Mouse (Mus musculus) bone marrow, adult 2 months (tissue): ENCODE measurements around the gene Arf4. TPM values are rescaled to one million over a fixed set of nuclear protein-coding genes. Genes with fewer than 3 reads are reported as not detected.
"Not testable (repeated sequence)": the region's sequence is repeated elsewhere in the genome, so short reads cannot be mapped to it uniquely, and the experiment has no call there.

Experiments used
- H3K27ac ChIP-seq: fragments of 200-500 bp; 2 replicates; pipeline ENCODE4 v1.5.1; 2012; ENCODE audit warnings: low read depth, mild to moderate bottlenecking, control low read depth, inconsistent platforms, low read length; ENCODE audit not compliant: control insufficient read depth, poor library complexity, insufficient read depth
- H3K4me1 ChIP-seq: fragments of 200-500 bp; 2 replicates; pipeline ENCODE4 v1.6.1; 2011; ENCODE audit warnings: low read length; ENCODE audit not compliant: control insufficient read depth, insufficient read depth
- H3K4me3 ChIP-seq: fragments of 200-500 bp; replicated peaks from 2 replicates; pipeline ENCODE3; 2011; ENCODE audit warnings: mild to moderate bottlenecking, low read depth, low read length, control low read depth; ENCODE audit not compliant: control insufficient read depth
- CTCF ChIP-seq: fragments of 200-500 bp; IDR thresholded peaks from 2 replicates; pipeline ENCODE4 v1.5.1; 2011; ENCODE audit warnings: low read length, control low read depth; ENCODE audit not compliant: control insufficient read depth, insufficient read depth
- POLR2A ChIP-seq: fragments of 200-500 bp; IDR thresholded peaks from 2 replicates; pipeline ENCODE4 v1.6.1; 2011; ENCODE audit warnings: low read depth, mild to moderate bottlenecking, control low read depth, low read length, borderline replicate concordance; ENCODE audit not compliant: control insufficient read depth
- WGBS: fragments of 180-500 bp; shearing (Covaris S2); methylation state at CpG from one replicate; pipeline ENCODE4 v1.1.7; 2018; 5-methylcytosine and 5-hydroxymethylcytosine counted together
- polyA plus RNA-seq: library from polyadenylated mRNA; stranded (reverse); fragments of >200 nt; gene quantifications from 2 replicates; pipeline ENCODE4 v1.2.4, GENCODE M21; 2011; ENCODE audit warnings: low replicate concordance; ENCODE audit not compliant: missing spikeins, insufficient read depth, insufficient read length

The Arf4 gene
- polyA plus RNA-seq, 1 experiment, result 36.8 TPM

- no peak overlapping the region for H3K27ac ChIP-seq
- TF ChIP-seq POLR2A, result no peak
- no peak for TF ChIP-seq CTCF
- 71% methylated on average over 2 of the region's 2 CpGs for WGBS
Measured at GRCm38 (mm10) chr14:26691363-26691762, 53.5 kb downstream of the Arf4 start.

DNA sequence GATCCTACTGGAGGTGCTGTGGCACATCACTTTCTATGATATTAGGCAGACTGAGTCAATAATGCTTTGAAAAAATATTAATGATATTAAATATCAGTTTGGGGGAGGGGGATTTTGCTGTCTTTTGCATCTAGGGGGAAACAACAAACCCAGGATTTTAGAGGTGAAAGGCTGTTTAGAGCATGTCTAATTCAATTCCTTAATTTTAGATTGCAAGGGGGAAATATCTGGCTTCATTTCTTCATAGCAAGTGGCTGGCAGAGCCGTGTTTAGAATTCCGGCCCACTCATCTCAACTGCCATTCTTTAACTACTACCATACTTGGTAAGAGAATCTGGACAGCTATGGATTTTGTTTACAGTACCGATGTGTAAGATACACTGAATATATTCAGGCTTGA is 55.1 kb downstream of the Arf4 start, which contains the start of gene Dnah12:
Dnah12 (plus strand) TSS at position 301 of the 400 bp plus-strand sequence.
- H3K27ac ChIP-seq, result no peak within 1 kb of the TSS
- 88% methylated on average over 3 of the region's 3 CpGs for WGBS
- TF ChIP-seq CTCF, result no peak
- no peak for TF ChIP-seq POLR2A
- no peak within 1 kb of the TSS for H3K4me3 ChIP-seq
- H3K4me1 ChIP-seq, result no peaks in the 10 kb centered on the region

More at GRCm38 (mm10) chr14:26691363-26691762, 53.5 kb downstream of the Arf4 start:
- H3K4me3 ChIP-seq, result no peak overlapping the region
- no peaks in the 10 kb centered on the region for H3K4me1 ChIP-seq

DNA sequence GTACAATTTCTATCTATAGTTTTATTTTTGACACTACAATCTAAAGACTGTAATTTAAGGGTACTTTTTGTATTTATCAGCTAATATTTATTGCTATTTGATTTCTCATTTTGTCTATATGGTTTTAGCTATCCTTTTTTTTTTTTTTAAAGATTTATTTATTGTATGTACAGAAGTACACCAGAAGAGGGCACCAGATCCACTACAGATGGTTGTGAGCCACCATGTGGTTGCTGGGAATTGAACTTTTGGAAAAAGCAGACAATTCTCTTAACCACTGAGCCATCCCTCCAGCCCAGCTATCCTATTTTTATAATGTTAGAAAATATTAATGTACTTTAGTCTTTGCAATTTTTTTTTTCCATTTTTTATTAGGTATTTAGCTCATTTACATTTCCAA is 60.0 kb downstream of the Arf4 start:
- no peaks in the 10 kb centered on the region for H3K4me1 ChIP-seq
- H3K27ac ChIP-seq, result no peak overlapping the region
- H3K4me3 ChIP-seq, result no peak overlapping the region
- no peak for TF ChIP-seq POLR2A
- TF ChIP-seq CTCF, result no peak

DNA sequence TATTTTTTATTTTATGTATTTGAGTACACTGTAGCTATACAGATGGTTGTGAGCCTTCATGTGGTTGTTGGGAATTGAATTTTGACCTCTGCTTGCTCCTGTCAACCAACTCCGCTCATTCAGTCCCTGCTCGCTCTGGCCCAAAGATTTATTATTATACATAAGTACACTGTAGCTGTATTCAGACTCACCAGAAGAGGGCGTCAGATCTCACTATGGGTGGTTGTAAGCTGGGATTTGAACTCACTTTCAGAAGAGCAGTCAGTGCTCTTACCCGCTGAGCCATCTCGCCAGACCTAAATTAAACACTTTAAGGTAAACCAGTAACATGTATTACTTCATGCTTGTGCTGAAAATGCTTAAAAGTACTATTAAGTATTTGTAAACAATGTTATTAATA is 67.4 kb downstream of the Arf4 start:
- H3K4me1 ChIP-seq, H3K27ac ChIP-seq, H3K4me3 ChIP-seq: not testable (repeated sequence)
- 80% methylated on average over 5 of the region's 5 CpGs for WGBS

Other genes starting within 250 kb of the Arf4 start
- 58.3 and 75.2 TPM in 2 replicates for gene Slmap, start 103.1 kb upstream of the Arf4 start, polyA plus RNA-seq
- gene Dennd6a, start 64.2 kb upstream of the Arf4 start, polyA plus RNA-seq, result 7.6 and 9.0 TPM in 2 replicates
- gene Pde12, start 31.8 kb downstream of the Arf4 start, polyA plus RNA-seq, result 2.6 and 3.3 TPM in 2 replicates
- gene Dnah12, start 55.2 kb downstream of the Arf4 start, polyA plus RNA-seq, result 0.11 and 0.25 TPM in 2 replicates